ENCODE assay signal across 9 mouse cellular contexts in genomic region chr4:101584524-101585454, GRCm38 (mm10).
DNase-seq lines count a peak whose midpoint lies in the region.
"Had no signal": no experiment of that assay in that cellular context is flagged by ENCODE, and none has a peak within 500 bp of the region (broad histone marks: within the 10 kb centered on the region; RNA-seq: fewer than 3 reads in every experiment).

No protein-coding gene starts in this region.

- H3K27ac ChIP-seq in hindbrain, embryonic 10.5 days, result peak overlapping the region; percentile 60; the same call in 1 of the 2 replicates
- H3K27ac ChIP-seq: stomach, embryonic 15.5 days had no signal

- no peaks in the 10 kb centered on the region for H3K27me3 ChIP-seq in hindbrain, embryonic 10.5 days (ENCODE audit: insufficient read depth, poor library complexity, severe bottlenecking)
- H3K27me3 ChIP-seq: stomach, embryonic 15.5 days had no signal

- peaks cover 12% of the 10 kb centered on the region for H3K4me1 ChIP-seq in hindbrain, embryonic 10.5 days (replicated peaks)
- H3K4me1 ChIP-seq: stomach, embryonic 15.5 days had no signal

- no peak overlapping the region for H3K4me3 ChIP-seq in hindbrain, embryonic 10.5 days
- H3K4me3 ChIP-seq: stomach, embryonic 15.5 days had no signal

- 73% methylated on average over 19 of the region's 19 CpGs for WGBS in hindbrain, embryonic 10.5 days

- DNase-seq in T-cell, adult 2 months (ENCODE audit: low spot score), result peak; percentile 3
- peak; percentile 83 to 86 for DNase-seq in cerebellum, postnatal 10 days
- DNase-seq in hindbrain, embryonic 10.5 days (ENCODE audit: low spot score), result no peak
- peak; percentile 14 for DNase-seq in naive thymus-derived CD4-positive, alpha-beta T cell, adult 2 months (ENCODE audit: low read depth)
- no peak for DNase-seq in layer of hippocampus, adult 11-12 months (ENCODE audit: low spot score)
- DNase-seq in right cerebral cortex, adult 18-20 months, result no peak
- no peak for DNase-seq in ovary, postnatal 14 days (ENCODE audit: low spot score)
- no peak for DNase-seq in gastrocnemius, adult 8-10 months (ENCODE audit: low spot score in 2 of 2)

- no peaks in the 10 kb centered on the region for H3K36me3 ChIP-seq in hindbrain, embryonic 10.5 days
- H3K36me3 ChIP-seq: stomach, embryonic 15.5 days had no signal

- H3K9me3 ChIP-seq in hindbrain, embryonic 10.5 days, result no peaks in the 10 kb centered on the region
- H3K9me3 ChIP-seq: stomach, embryonic 15.5 days had no signal

Comparison
In these comparisons a context has a peak if more than half of its experiments do, and no peak if none do; other contexts are left out.
1. DNase-seq: peak in T-cell, adult 2 months (single experiment), cerebellum, postnatal 10 days (2 of 2) and naive thymus-derived CD4-positive, alpha-beta T cell, adult 2 months (single experiment); none in hindbrain, embryonic 10.5 days (single experiment), layer of hippocampus, adult 11-12 months (single experiment), right cerebral cortex, adult 18-20 months (single experiment), ovary, postnatal 14 days (single experiment) and gastrocnemius, adult 8-10 months (0 of 2).